Mouse (Mus musculus): ENCODE results near the gene Zc3hav1. TPM values are rescaled to one million over a fixed set of nuclear protein-coding genes. Genes with fewer than 3 reads are reported as not detected.

Gene Zc3hav1
- total and polyA plus RNA-seq, 2 experiments from 2014 or later = 2.3 to 7.0 TPM

DNA sequence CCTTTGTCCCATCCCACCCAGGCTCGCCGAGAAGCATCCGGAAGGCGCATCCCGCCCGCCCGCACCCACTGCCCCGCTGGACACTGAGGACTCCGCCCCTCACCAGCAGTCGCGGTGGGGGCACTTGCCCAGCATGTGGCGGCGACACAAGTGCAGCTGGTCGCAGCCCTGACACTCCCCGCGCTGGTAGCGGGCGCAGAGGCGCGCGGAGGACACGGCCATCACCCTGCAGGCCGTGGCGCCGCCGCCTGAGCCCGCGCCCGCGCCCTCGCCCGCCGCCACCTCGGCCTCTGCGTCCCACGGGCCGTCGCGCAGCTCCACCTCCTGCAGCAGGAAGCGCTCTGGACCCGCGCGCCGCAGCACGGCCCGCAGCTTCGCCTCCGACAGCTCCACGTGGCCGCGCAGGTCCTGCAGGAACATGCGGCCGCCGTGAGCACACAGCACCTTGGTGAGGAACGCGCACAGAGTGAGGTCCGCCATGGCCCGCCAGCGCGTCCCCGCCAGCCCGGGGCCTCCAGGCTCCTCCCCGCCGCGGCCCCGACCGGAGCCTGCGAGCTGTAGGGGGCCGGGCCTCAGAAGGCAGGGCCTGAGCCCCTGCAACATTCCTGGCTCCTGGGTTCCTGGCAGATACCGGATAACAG is 55.5 kb downstream of the Zc3hav1 start, which contains the start of gene Zc3hav1l:
Zc3hav1l (minus strand) TSS at position 499 of the 641 bp plus-strand sequence.
- DNase-seq (ENCODE audit: low spot score) (peak; percentile 85), ATAC-seq (peak; percentile 93)
- H3K36me3 ChIP-seq (ENCODE audit: insufficient read depth, low read length) = no peaks in the 10 kb centered on the region
- peak within 1 kb of the TSS; percentile 92 for H3K9ac ChIP-seq (replicated peaks; ENCODE audit: low read length)
- WGBS = 1% methylated on average over 46 of the region's 70 CpGs
- no peaks in the 10 kb centered on the region for H3K27me3 ChIP-seq (ENCODE audit: insufficient read depth, low read length)
- no peaks in the 10 kb centered on the region for H3K9me3 ChIP-seq (ENCODE audit: low read length)
- TF ChIP-seq CTCF (IDR thresholded peaks at IDR 0.05; ENCODE audit: low read depth) = no peak
- peak within 1 kb of the TSS; percentile 81 for H3K4me2 ChIP-seq (ENCODE audit: low read depth, low read length)
- no peaks in the 10 kb centered on the region for H3K4me1 ChIP-seq (ENCODE audit: insufficient read depth, low read length)
- peak within 1 kb of the TSS; percentile 92 for H3K27ac ChIP-seq
- peak within 1 kb of the TSS; percentile 82 for H3K4me3 ChIP-seq (ENCODE audit: low read length)

DNA sequence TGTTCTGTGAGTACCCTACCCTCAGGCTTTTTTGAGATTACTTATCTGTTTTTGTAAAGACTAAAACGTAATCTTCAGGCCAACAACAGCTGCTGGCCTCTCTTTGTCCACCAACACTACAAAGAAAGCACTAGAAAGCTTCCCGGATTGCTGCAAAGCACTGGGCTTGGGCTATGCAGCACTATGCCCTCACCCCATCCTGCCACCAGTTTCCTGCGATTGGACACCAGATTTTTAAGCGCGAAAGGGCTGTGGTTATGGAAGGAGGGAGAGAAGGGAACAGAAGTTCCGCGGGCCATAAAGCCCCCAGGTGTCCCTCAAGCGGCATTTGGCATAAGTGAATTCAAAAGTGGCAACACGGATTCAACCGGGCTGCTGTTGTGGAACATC is 56.2 kb downstream of the Zc3hav1 start:
- peak overlapping the region; percentile 81 for H3K4me2 ChIP-seq (ENCODE audit: low read depth, low read length)
- H3K27me3 ChIP-seq (ENCODE audit: insufficient read depth, low read length) = no peaks in the 10 kb centered on the region
- ATAC-seq (peak; percentile 64; the same call in 1 of the 2 replicates), DNase-seq (ENCODE audit: low spot score) (peak; percentile 51)
- H3K9ac ChIP-seq (replicated peaks; ENCODE audit: low read length) = peak overlapping the region; percentile 92
- H3K9me3 ChIP-seq (ENCODE audit: low read length) = no peaks in the 10 kb centered on the region
- H3K4me1 ChIP-seq (ENCODE audit: insufficient read depth, low read length) = no peaks in the 10 kb centered on the region
- peak overlapping the region; percentile 92 for H3K27ac ChIP-seq
- TF ChIP-seq CTCF (IDR thresholded peaks at IDR 0.05; ENCODE audit: low read depth) = no peak
- H3K36me3 ChIP-seq (ENCODE audit: insufficient read depth, low read length) = no peaks in the 10 kb centered on the region
- WGBS = 0% methylated on average over 10 of the region's 10 CpGs
- peak overlapping the region; percentile 82 for H3K4me3 ChIP-seq (ENCODE audit: low read length)

DNA sequence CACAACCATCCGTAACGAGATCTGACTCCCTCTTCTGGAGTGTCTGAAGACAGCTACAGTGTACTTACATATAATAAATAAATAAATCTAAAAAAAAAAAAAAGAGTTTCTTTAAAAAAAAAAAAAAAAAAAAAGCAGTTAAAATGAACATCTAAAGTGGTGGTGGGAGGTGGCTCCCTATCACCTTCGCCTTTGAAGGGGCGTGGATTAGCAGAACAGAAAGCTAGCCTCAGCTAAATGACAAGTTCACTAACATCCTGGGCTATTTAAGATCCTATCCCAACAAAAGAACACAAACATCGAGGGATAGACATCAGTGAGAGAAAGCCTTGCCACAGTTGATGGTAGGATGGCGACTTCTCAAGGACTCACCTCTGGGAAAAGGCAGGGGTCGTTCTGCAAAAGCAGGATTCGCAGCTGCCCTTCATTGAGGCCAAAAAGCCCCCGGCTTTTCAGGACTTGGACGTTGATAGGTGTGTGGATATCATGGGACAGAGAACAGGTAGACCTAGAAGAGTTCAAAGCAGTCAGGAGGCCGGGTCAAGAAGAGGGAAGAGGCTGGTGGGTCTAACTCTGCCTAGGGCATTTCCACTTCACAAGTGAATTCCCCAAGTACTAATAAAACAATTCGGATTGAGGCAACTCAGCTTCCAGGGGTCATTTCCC is 56.7 kb downstream of the Zc3hav1 start:
- no peak for TF ChIP-seq CTCF (IDR thresholded peaks at IDR 0.05; ENCODE audit: low read depth)
- no peak for DNase-seq (ENCODE audit: low spot score)
- Histone ChIP-seq H3K27me3 (ENCODE audit: insufficient read depth, low read length) (no peaks in the 10 kb centered on the region), H3K27ac (peak overlapping the region; percentile 92), H3K4me2 (ENCODE audit: low read depth, low read length) (peak overlapping the region; percentile 81), H3K9me3 (ENCODE audit: low read length) (no peaks in the 10 kb centered on the region), H3K36me3 (ENCODE audit: insufficient read depth, low read length) (no peaks in the 10 kb centered on the region), H3K4me1 (ENCODE audit: insufficient read depth, low read length) (no peaks in the 10 kb centered on the region), H3K4me3 (ENCODE audit: low read length) (peak overlapping the region; percentile 82), H3K9ac (replicated peaks; ENCODE audit: low read length) (peak overlapping the region; percentile 92; the same call in 1 of the 2 replicates)
- ATAC-seq = no peak
- WGBS = 41% methylated on average over 12 of the region's 12 CpGs

DNA sequence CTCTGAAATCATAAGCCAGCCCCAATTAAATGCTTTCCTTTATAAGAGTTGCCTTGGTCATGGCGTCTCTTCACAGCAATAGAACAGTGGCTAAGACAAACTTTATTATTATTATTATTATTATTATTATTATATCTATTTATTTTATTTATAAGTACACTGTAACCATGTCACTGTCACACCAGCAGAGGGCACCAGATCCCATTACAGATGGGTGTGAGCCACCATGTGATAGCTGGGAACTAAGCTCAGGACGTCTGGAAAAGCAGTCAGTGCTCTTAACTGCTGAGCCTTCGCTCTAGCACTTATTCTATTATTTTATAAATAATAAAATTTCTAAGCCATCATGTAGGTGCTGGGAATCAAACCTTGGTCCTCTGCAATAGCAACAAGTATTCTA is 60.7 kb downstream of the Zc3hav1 start:
- H3K4me3 ChIP-seq (ENCODE audit: low read length) = no peak overlapping the region
- TF ChIP-seq CTCF (IDR thresholded peaks at IDR 0.05; ENCODE audit: low read depth) = peak; percentile 5; the same call in 1 of the 2 replicates
- DNase-seq (ENCODE audit: low spot score) (no peak), ATAC-seq (no peak)
- 62% methylated on average over 3 of the region's 3 CpGs for WGBS
- no peaks in the 10 kb centered on the region; the same call in 1 of the 2 replicates for H3K36me3 ChIP-seq (ENCODE audit: insufficient read depth, low read length)
- H3K9me3 ChIP-seq (ENCODE audit: low read length) = no peaks in the 10 kb centered on the region
- no peaks in the 10 kb centered on the region for H3K4me1 ChIP-seq (ENCODE audit: insufficient read depth, low read length)
- no peak overlapping the region for H3K9ac ChIP-seq (replicated peaks; ENCODE audit: low read length)
- no peak overlapping the region for H3K4me2 ChIP-seq (ENCODE audit: low read depth, low read length)
- no peak overlapping the region for H3K27ac ChIP-seq
- no peaks in the 10 kb centered on the region for H3K27me3 ChIP-seq (ENCODE audit: insufficient read depth, low read length)

DNA sequence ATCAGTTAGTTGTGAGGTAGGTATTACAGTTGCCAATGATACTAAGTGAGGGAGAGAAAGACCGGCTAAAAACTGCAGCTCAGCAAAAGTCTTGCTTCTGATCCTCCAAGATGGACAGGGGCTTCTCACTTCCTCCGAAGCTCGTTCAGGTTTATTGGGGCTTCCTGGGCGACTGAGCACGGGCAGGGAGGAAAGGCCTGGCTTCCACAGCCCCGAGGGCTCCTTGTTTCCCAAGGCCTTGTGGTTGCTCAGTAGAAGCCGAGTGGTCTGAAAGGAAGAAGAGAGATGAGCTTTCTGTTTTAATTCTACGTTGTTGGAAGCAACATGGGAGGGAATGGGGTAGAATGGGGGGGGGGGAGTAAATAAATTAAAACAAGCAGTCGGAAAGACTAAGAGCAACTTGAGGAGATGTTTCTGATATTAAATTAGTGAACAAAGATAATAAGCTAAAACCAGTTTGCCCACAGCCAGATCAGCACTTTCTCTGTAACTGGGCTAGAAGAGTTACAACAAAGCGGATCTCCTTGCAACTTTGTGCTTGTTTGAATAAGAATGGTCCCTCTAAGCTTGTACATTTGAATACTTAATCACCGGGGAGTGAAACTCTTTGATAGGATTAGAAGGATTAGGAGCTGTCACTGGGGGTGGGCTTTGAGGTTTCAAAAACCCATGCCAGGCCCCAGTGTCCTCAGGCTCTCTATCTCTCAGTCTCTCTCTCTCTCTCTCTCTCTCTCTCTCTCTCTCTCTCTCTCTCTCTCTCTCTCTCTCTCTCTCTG is 61.3 kb downstream of the Zc3hav1 start:
- Histone ChIP-seq H3K27ac (no peak overlapping the region), H3K27me3 (ENCODE audit: insufficient read depth, low read length) (no peaks in the 10 kb centered on the region), H3K4me1 (ENCODE audit: insufficient read depth, low read length) (no peaks in the 10 kb centered on the region), H3K9ac (replicated peaks; ENCODE audit: low read length) (no peak overlapping the region), H3K36me3 (ENCODE audit: insufficient read depth, low read length) (no peaks in the 10 kb centered on the region; the same call in 1 of the 2 replicates), H3K9me3 (ENCODE audit: low read length) (no peaks in the 10 kb centered on the region), H3K4me2 (ENCODE audit: low read depth, low read length) (no peak overlapping the region), H3K4me3 (ENCODE audit: low read length) (no peak overlapping the region)
- no peak for TF ChIP-seq CTCF (IDR thresholded peaks at IDR 0.05; ENCODE audit: low read depth)
- no peak for DNase-seq (ENCODE audit: low spot score)
- WGBS = 48% methylated on average over 11 of the region's 11 CpGs
- no peak for ATAC-seq

DNA sequence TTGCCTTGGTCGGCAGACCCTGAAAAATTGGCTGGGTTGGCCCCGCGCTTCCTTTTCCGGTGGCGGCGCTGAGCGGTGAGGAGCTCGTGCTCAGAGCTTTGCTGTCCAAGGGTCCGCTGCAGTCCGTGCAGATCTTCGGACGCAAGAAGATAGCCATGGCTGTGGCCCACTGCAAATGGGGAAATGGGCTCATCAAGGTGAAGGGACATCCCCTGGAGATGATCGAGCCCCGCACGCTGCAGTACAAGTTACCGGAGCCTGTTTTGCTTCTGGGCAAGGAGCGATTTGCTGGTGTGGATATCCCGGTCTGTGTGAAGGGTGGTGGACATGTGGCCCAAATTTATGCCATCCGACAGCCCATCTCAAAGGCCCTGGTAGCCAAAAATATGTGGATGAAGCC is 70.0 kb downstream of the Zc3hav1 start:
- no peaks in the 10 kb centered on the region for H3K9me3 ChIP-seq (ENCODE audit: low read length)
- 96% methylated on average over 19 of the region's 19 CpGs for WGBS
- no peak overlapping the region for H3K4me2 ChIP-seq (ENCODE audit: low read depth, low read length)
- no peaks in the 10 kb centered on the region for H3K36me3 ChIP-seq (ENCODE audit: insufficient read depth, low read length)
- ATAC-seq = no peak
- no peak overlapping the region for H3K27ac ChIP-seq
- H3K4me3 ChIP-seq (ENCODE audit: low read length) = no peak overlapping the region
- DNase-seq (ENCODE audit: low spot score) = no peak
- H3K27me3 ChIP-seq (ENCODE audit: insufficient read depth, low read length) = no peaks in the 10 kb centered on the region
- H3K9ac ChIP-seq (replicated peaks; ENCODE audit: low read length) = no peak overlapping the region
- no peak for TF ChIP-seq CTCF (IDR thresholded peaks at IDR 0.05; ENCODE audit: low read depth)
- H3K4me1 ChIP-seq (ENCODE audit: insufficient read depth, low read length) = no peaks in the 10 kb centered on the region
